Mouse (Mus musculus) heart, adult 9 months (tissue): ENCODE results near the gene A3galt2.

Source experiments
- DNase-seq, 2 experiments: peaks; one replicate each; pipeline ENCODE4 v3.0.0; 2022; ENCODE audit warnings: low spot score in 2 of 2

Gene A3galt2

GRCm38 (mm10) chr4:128727721-128728430 lies 27.3 kb upstream of the A3galt2 start:
- peak; percentile 70 to 75 for DNase-seq

- no peak for DNase-seq
These were observed 26.7 kb upstream of the A3galt2 start for GRCm38 (mm10) chr4:128728431-128728851.

- DNase-seq: peak in 1 of 2 experiments; percentile 31
These were observed 26.0 kb upstream of the A3galt2 start for GRCm38 (mm10) chr4:128729033-128729708.

- peak; percentile 36 to 40 for DNase-seq
These were observed 25.5 kb upstream of the A3galt2 start for GRCm38 (mm10) chr4:128729709-128730037.

GRCm38 (mm10) chr4:128730271-128730670 lies 24.9 kb upstream of the A3galt2 start:
- no peak for DNase-seq

GRCm38 (mm10) chr4:128732794-128733193 lies 22.4 kb upstream of the A3galt2 start:
- no peak for DNase-seq

- peak; percentile 22 to 47 for DNase-seq
These were observed 21.7 kb upstream of the A3galt2 start for GRCm38 (mm10) chr4:128733496-128733895.

- DNase-seq: peak; percentile 84 to 89
These were observed 20.9 kb upstream of the A3galt2 start for GRCm38 (mm10) chr4:128734217-128734616.

- DNase-seq: peak in 1 of 2 experiments; percentile 32
These were observed 20.2 kb upstream of the A3galt2 start for GRCm38 (mm10) chr4:128734721-128735671.

- DNase-seq: no peak
These were observed 18.0 kb upstream of the A3galt2 start for GRCm38 (mm10) chr4:128737137-128737589.

GRCm38 (mm10) chr4:128737825-128738610 lies 17.1 kb upstream of the A3galt2 start:
- DNase-seq: no peak

- DNase-seq: no peak
These were observed 14.3 kb upstream of the A3galt2 start for GRCm38 (mm10) chr4:128740878-128741277.

- DNase-seq: no peak
These were observed 13.3 kb upstream of the A3galt2 start for GRCm38 (mm10) chr4:128741906-128742305.

GRCm38 (mm10) chr4:128742379-128742970 lies 12.7 kb upstream of the A3galt2 start:
- no peak for DNase-seq

- no peak for DNase-seq
These were observed 12.0 kb upstream of the A3galt2 start for GRCm38 (mm10) chr4:128743031-128743626.

GRCm38 (mm10) chr4:128745160-128745559 lies 10.0 kb upstream of the A3galt2 start:
- no peak for DNase-seq

- no peak for DNase-seq
These were observed 7.4 kb upstream of the A3galt2 start for GRCm38 (mm10) chr4:128747614-128748270.

- DNase-seq: no peak
These were observed 6.9 kb upstream of the A3galt2 start for GRCm38 (mm10) chr4:128748309-128748708.

- no peak for DNase-seq
These were observed 4.2 kb upstream of the A3galt2 start for GRCm38 (mm10) chr4:128751006-128751405.
